In genomic region chr11:32588090-32588891, GRCm38 (mm10) we compare ENCODE assay signal across 8 mouse cellular contexts. TPM values are rescaled to one million over a fixed set of nuclear protein-coding genes. Genes with fewer than 3 reads are reported as not detected.
DNase-seq lines count a peak whose midpoint lies in the region; ATAC-seq and TF ChIP-seq lines count a peak whose summit lies in the region.

No protein-coding gene starts in this region.

- no peaks in the 10 kb centered on the region for H3K9me3 ChIP-seq in liver, embryonic 12.5 days (replicated peaks)
- H3K9me3 ChIP-seq in neural tube, embryonic 13.5 days, result no peaks in the 10 kb centered on the region

- peaks cover 23% of the 10 kb centered on the region for H3K4me1 ChIP-seq in liver, embryonic 12.5 days
- H3K4me1 ChIP-seq in neural tube, embryonic 13.5 days (replicated peaks), result peaks cover 15% of the 10 kb centered on the region; the same call in 1 of the 2 replicates

- H3K27me3 ChIP-seq in C2C12 (ENCODE audit: control insufficient read depth, insufficient read depth, insufficient read length), result no peaks in the 10 kb centered on the region
- H3K27me3 ChIP-seq in liver, embryonic 12.5 days (replicated peaks), result no peaks in the 10 kb centered on the region
- no peaks in the 10 kb centered on the region for H3K27me3 ChIP-seq in neural tube, embryonic 13.5 days

- H3K9ac ChIP-seq in liver, embryonic 12.5 days, result 0 out of 2 replicates have a peak overlapping the region, but pooled peaks have one; percentile 35
- H3K9ac ChIP-seq in neural tube, embryonic 13.5 days, result peak overlapping the region; percentile 68

- WGBS in liver, embryonic 12.5 days (ENCODE audit: insufficient replicate concordance), result 37% methylated on average over 15 of the region's 15 CpGs
- WGBS in neural tube, embryonic 13.5 days, result 32% methylated on average over 15 of the region's 15 CpGs

- H3K79me3 ChIP-seq in C2C12 (ENCODE audit: low read depth), result no peaks in the 10 kb centered on the region

- no peak overlapping the region for H3K4me2 ChIP-seq in liver, embryonic 12.5 days
- H3K4me2 ChIP-seq in neural tube, embryonic 13.5 days, result 0 out of 2 replicates have a peak overlapping the region, but pooled peaks have one; percentile 6

- H3ac ChIP-seq in C2C12 (ENCODE audit: control insufficient read depth, insufficient read length, low read depth), result no peak overlapping the region

- ATAC-seq in granulocyte monocyte progenitor cell, adult 5-6 weeks (replicated peaks; ENCODE audit: poor library complexity, severe bottlenecking), result peak; percentile 52
- no peak for ATAC-seq in liver, embryonic 12.5 days
- ATAC-seq in neural tube, embryonic 13.5 days (ENCODE audit: low read depth), result peak; percentile 62

- H3K4me3 ChIP-seq in C2C12 (ENCODE audit: insufficient read depth, poor library complexity, severe bottlenecking), result no peak overlapping the region
- no peak overlapping the region for H3K4me3 ChIP-seq in liver, embryonic 12.5 days
- no peak overlapping the region for H3K4me3 ChIP-seq in neural tube, embryonic 13.5 days

- peak; percentile 69 to 88 for DNase-seq in adrenal gland, adult 18-20 months (ENCODE audit: low spot score in 2 of 2)
- peak; percentile 86 for DNase-seq in embryo, embryonic 11 days
- peak; percentile 49 to 72 for DNase-seq in kidney, adult 8-10 months
- DNase-seq in thymus, adult 18-20 months, result peak; percentile 49 to 65

- peak; percentile 88 for TF ChIP-seq CTCF in C2C12 (IDR thresholded peaks at IDR 0.05; ENCODE audit: control insufficient read depth, insufficient read depth, insufficient read length)

- H3K27ac ChIP-seq in liver, embryonic 12.5 days, result no peak overlapping the region
- H3K27ac ChIP-seq in neural tube, embryonic 13.5 days (replicated peaks), result 0 out of 2 replicates have a peak overlapping the region, but pooled peaks have one; percentile 24

- peaks cover 33% of the 10 kb centered on the region for H3K36me3 ChIP-seq in C2C12 (ENCODE audit: control insufficient read depth, insufficient read depth)
- H3K36me3 ChIP-seq in liver, embryonic 12.5 days, result peaks cover 25% of the 10 kb centered on the region
- H3K36me3 ChIP-seq in neural tube, embryonic 13.5 days, result no peaks in the 10 kb centered on the region

- H3K79me2 ChIP-seq in C2C12 (ENCODE audit: control insufficient read depth, insufficient read depth), result no peaks in the 10 kb centered on the region

TF ChIP-seq in C2C12, 6 proteins besides CTCF, POLR2A, EP300 and RAD21:
- no peak for TF ChIP-seq MYOG (IDR thresholded peaks at IDR 0.05; ENCODE audit: control insufficient read depth, extremely low read depth, insufficient read length)
- no peak for TF ChIP-seq MAX (IDR thresholded peaks at IDR 0.05)
- no peak for TF ChIP-seq USF1 (IDR thresholded peaks at IDR 0.05; ENCODE audit: low read depth)
- no peak for TF ChIP-seq FOSL1 (IDR thresholded peaks at IDR 0.05; ENCODE audit: insufficient read depth, low read length, poor library complexity, severe bottlenecking)
- no peak for TF ChIP-seq CEBPB (IDR thresholded peaks at IDR 0.05; ENCODE audit: low read depth)
- TF ChIP-seq MYOD1 (IDR thresholded peaks at IDR 0.05; ENCODE audit: control insufficient read depth, insufficient read length, low read depth), result no peak
TF ChIP-seq in C2C12: peak in this region for 0.

RNA-seq across cellular contexts. Expression of gene Fbxw11, which starts 54.2 kb away (rescaled TPM):
- 38.8 TPM for polyA plus RNA-seq in C2C12 (2012; fragmentation: generic; extraction: Trizol)
- 100 to 1,000 TPM in 1 of 2 experiments, 10 to 100 TPM in 1; 97.0 to 117 TPM for total RNA-seq in adrenal gland, adult 18-20 months (2021)
- total RNA-seq in granulocyte monocyte progenitor cell, adult 5-6 weeks (2014; fragmentation: Nextera tagmentation), result 35.4 and 46.8 TPM in 2 replicates
- total RNA-seq in granulocyte monocyte progenitor cell, adult 5-6 weeks (2017), result 60.4 and 62.0 TPM in 2 replicates
- polyA plus RNA-seq in liver, embryonic 12.5 days (2016; fragmentation: Nextera tagmentation; extraction: Ambion mirVana), result 34.5 and 36.0 TPM in 2 replicates
- polyA plus RNA-seq in neural tube, embryonic 13.5 days (2015; fragmentation: Nextera tagmentation; extraction: Ambion mirVana), result 106 and 119 TPM in 2 replicates

RNA-seq across cellular contexts. Expression of gene Stk10, which starts 55.2 kb away (rescaled TPM):
- 8.2 TPM for polyA plus RNA-seq in C2C12 (2012; fragmentation: generic; extraction: Trizol)
- 10 to 100 TPM in 1 of 2 experiments, 1 to 10 TPM in 1; 9.8 to 13.3 TPM for total RNA-seq in adrenal gland, adult 18-20 months (2021)
- total RNA-seq in granulocyte monocyte progenitor cell, adult 5-6 weeks (2014; fragmentation: Nextera tagmentation), result 13.3 and 15.7 TPM in 2 replicates
- 12.7 and 13.2 TPM in 2 replicates for total RNA-seq in granulocyte monocyte progenitor cell, adult 5-6 weeks (2017)
- polyA plus RNA-seq in liver, embryonic 12.5 days (2016; fragmentation: Nextera tagmentation; extraction: Ambion mirVana), result 5.7 and 6.0 TPM in 2 replicates
- polyA plus RNA-seq in neural tube, embryonic 13.5 days (2015; fragmentation: Nextera tagmentation; extraction: Ambion mirVana), result 2.5 and 2.6 TPM in 2 replicates

RNA-seq across cellular contexts. Expression of gene Efcab9, which starts 56.4 kb away (rescaled TPM):
- polyA plus RNA-seq in C2C12 (2012; fragmentation: generic; extraction: Trizol), result 0.14 TPM
- 1 to 10 TPM; 1.0 to 1.6 TPM for total RNA-seq in adrenal gland, adult 18-20 months (2021)
- total RNA-seq in granulocyte monocyte progenitor cell, adult 5-6 weeks (2014; fragmentation: Nextera tagmentation), result not detected in 2 replicates
- 1.2 TPM in 1 of 2 replicates, not detected in the other for total RNA-seq in granulocyte monocyte progenitor cell, adult 5-6 weeks (2017)
- polyA plus RNA-seq in liver, embryonic 12.5 days (2016; fragmentation: Nextera tagmentation; extraction: Ambion mirVana), result 0.28 and 0.56 TPM in 2 replicates
- 0.36 TPM in 1 of 2 replicates, not detected in the other for polyA plus RNA-seq in neural tube, embryonic 13.5 days (2015; fragmentation: Nextera tagmentation; extraction: Ambion mirVana)
